Mouse (Mus musculus): ENCODE data around the gene Cdkal1.

DNA sequence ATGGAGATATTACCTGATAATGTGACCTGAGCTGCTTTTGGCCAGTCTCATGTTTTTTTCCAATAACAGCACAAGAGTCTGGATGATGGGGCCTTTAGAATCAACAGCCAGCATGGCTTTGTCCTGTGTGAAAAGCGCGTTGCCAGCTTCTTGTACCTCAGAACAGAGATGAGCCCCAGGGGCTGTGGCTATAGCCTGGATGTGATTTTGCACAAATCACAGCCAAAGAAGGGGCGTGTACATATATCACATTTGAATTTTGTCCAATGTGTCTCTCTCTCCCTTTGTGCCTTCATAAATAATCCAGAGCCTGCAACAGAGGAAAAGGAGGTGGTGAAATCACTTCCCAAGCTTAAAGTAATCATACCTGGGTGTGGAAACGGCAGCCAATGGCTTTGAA lies 660.5 kb downstream of the Cdkal1 start:
- TF ChIP-seq POLR2A (IDR thresholded peaks at IDR 0.05; ENCODE audit: low read depth, low read length) (no peak), CTCF (IDR thresholded peaks at IDR 0.05; ENCODE audit: extremely low read depth, insufficient read length, insufficient replicate concordance, low read depth, low read length) (no peak)

Data from small intestine, adult 2 months (tissue).